Comparison of ENCODE assay signal across 9 mouse cellular contexts in genomic region chr5:24821403-24821841, GRCm38 (mm10). TPM values are rescaled to one million over a fixed set of nuclear protein-coding genes. Genes with fewer than 3 reads are reported as not detected.
DNase-seq lines count a peak whose midpoint lies in the region; ATAC-seq and TF ChIP-seq lines count a peak whose summit lies in the region.
"Had no signal": no experiment of that assay in that cellular context is flagged by ENCODE, and none has a peak within 500 bp of the region (broad histone marks: within the 10 kb centered on the region; RNA-seq: fewer than 3 reads in every experiment).

No protein-coding gene starts in this region.

- H3K27me3 ChIP-seq in heart, embryonic 13.5 days (replicated peaks), result no peaks in the 10 kb centered on the region
- no peaks in the 10 kb centered on the region for H3K27me3 ChIP-seq in heart, postnatal 0 days (ENCODE audit: control insufficient read depth, insufficient read depth, low read length)

- 0 out of 2 replicates have a peak overlapping the region, but pooled peaks have one; percentile 3 for H3K9ac ChIP-seq in heart, embryonic 13.5 days
- H3K9ac ChIP-seq in heart, postnatal 0 days (replicated peaks; ENCODE audit: low read depth, low read length), result no peak overlapping the region
- H3K9ac ChIP-seq: lung, embryonic 14.5 days had no signal

- no peak for TF ChIP-seq CTCF in heart, postnatal 0 days (IDR thresholded peaks at IDR 0.05; ENCODE audit: low read depth)

- peaks cover 54% of the 10 kb centered on the region for H3K4me1 ChIP-seq in heart, embryonic 13.5 days
- peaks cover 31% of the 10 kb centered on the region for H3K4me1 ChIP-seq in heart, postnatal 0 days (ENCODE audit: control insufficient read depth, insufficient read depth)

- no peaks in the 10 kb centered on the region for H3K9me3 ChIP-seq in heart, embryonic 13.5 days
- no peaks in the 10 kb centered on the region for H3K9me3 ChIP-seq in heart, postnatal 0 days (replicated peaks; ENCODE audit: control insufficient read depth, low read length)

- 31% methylated on average over 3 of the region's 3 CpGs for WGBS in heart, embryonic 13.5 days
- 26% methylated on average over 3 of the region's 3 CpGs for WGBS in heart, postnatal 0 days

- no peak overlapping the region for H3K4me2 ChIP-seq in heart, embryonic 13.5 days
- no peak overlapping the region for H3K4me2 ChIP-seq in heart, postnatal 0 days (ENCODE audit: low read depth, low read length)
- H3K4me2 ChIP-seq: lung, embryonic 14.5 days had no signal

- intact Hi-C loops in heart, postnatal 25 days (cut with DNase I), result no loop called here

- peak overlapping the region; percentile 8 for H3K27ac ChIP-seq in heart, embryonic 13.5 days (replicated peaks)
- H3K27ac ChIP-seq in heart, postnatal 0 days (ENCODE audit: low read depth), result peak overlapping the region; percentile 62

- ATAC-seq in heart, embryonic 13.5 days (ENCODE audit: extremely low read depth, insufficient number of reproducible peaks, low FRiP score, low TSS enrichment), result no peak
- ATAC-seq in heart, postnatal 0 days (ENCODE audit: insufficient read depth, low read depth), result peak; percentile 36; the same call in 1 of the 2 replicates

- H3K36me3 ChIP-seq in heart, embryonic 13.5 days, result peaks cover 18% of the 10 kb centered on the region
- H3K36me3 ChIP-seq in heart, postnatal 0 days (replicated peaks; ENCODE audit: control insufficient read depth, insufficient read depth, low read length), result peaks cover 14% of the 10 kb centered on the region

- no peak for TF ChIP-seq EP300 in heart, postnatal 0 days (IDR thresholded peaks at IDR 0.05; ENCODE audit: low read depth)

- H3K4me3 ChIP-seq in heart, embryonic 13.5 days, result no peak overlapping the region
- H3K4me3 ChIP-seq in heart, postnatal 0 days (ENCODE audit: low read depth, low read length), result no peak overlapping the region

- no peak for DNase-seq in heart, postnatal 25 days (ENCODE audit: low spot score)
- DNase-seq in urinary bladder, postnatal 14 days (ENCODE audit: low spot score), result peak; percentile 70
- DNase-seq in urinary bladder, postnatal 10 days (ENCODE audit: low spot score), result no peak
- DNase-seq in heart, postnatal 0 days (ENCODE audit: low spot score), result no peak
- DNase-seq in ovary, postnatal 10 days (ENCODE audit: low spot score), result no peak
- no peak for DNase-seq in ovary, adult 18-20 months (ENCODE audit: low spot score)
- DNase-seq: layer of hippocampus, postnatal 36 days; lung, embryonic 14.5 days had no signal

RNA-seq across cellular contexts. Expression of gene Rheb, which starts 21.0 kb away (rescaled TPM):
- 235 and 261 TPM in 2 replicates for polyA plus RNA-seq in heart, embryonic 13.5 days (2015; fragmentation: Nextera tagmentation; extraction: Ambion mirVana)
- 10 to 100 TPM; 75.5 to 82.9 TPM for total RNA-seq in heart, postnatal 25 days (2021)
- 83.6 and 101 TPM in 2 replicates for total RNA-seq in heart, postnatal 0 days (2014; rRNA removed; ENCODE audit: low replicate concordance)
- polyA plus RNA-seq in heart, postnatal 0 days (2015; fragmentation: Nextera tagmentation; extraction: Ambion mirVana), result 250 and 253 TPM in 2 replicates
